Mouse (Mus musculus) small intestine, adult 2 months (tissue): ENCODE results near the gene Ubxn11. TPM values are rescaled to one million over a fixed set of nuclear protein-coding genes. Genes with fewer than 3 reads are reported as not detected.

Experiments
- H3K27ac ChIP-seq: fragments of 200-500 bp; 2 replicates; pipeline ENCODE4 v1.5.1; 2012; ENCODE audit warnings: low read depth, low read length, control low read depth, inconsistent platforms; ENCODE audit not compliant: insufficient read depth
- H3K27me3 ChIP-seq: fragments of 200-500 bp; 2 replicates; pipeline ENCODE4 v1.6.1; 2012; ENCODE audit warnings: mild to moderate bottlenecking, moderate library complexity, low read length, inconsistent platforms; ENCODE audit not compliant: control insufficient read depth, insufficient read depth
- H3K36me3 ChIP-seq: fragments of 200-500 bp; 2 replicates; pipeline ENCODE4 v1.6.1; 2012; ENCODE audit warnings: mild to moderate bottlenecking, low read length, control low read depth, inconsistent platforms; ENCODE audit not compliant: control insufficient read depth, insufficient read depth
- H3K4me1 ChIP-seq: fragments of 200-500 bp; 2 replicates; pipeline ENCODE4 v1.6.1; 2012; ENCODE audit warnings: low read length, inconsistent platforms, mixed read lengths; ENCODE audit not compliant: control insufficient read depth, insufficient read depth, insufficient read length
- H3K4me3 ChIP-seq: fragments of 200-500 bp; 2 replicates; pipeline ENCODE4 v1.5.1; 2012; ENCODE audit warnings: low read depth, mild to moderate bottlenecking, control low read depth, inconsistent platforms, low read length, moderate library complexity
- CTCF ChIP-seq: fragments of 200-500 bp; IDR thresholded peaks from 2 replicates; pipeline ENCODE4 v1.5.1; 2012; ENCODE audit warnings: low read depth, mild to moderate bottlenecking, control low read depth, inconsistent platforms, low read length, moderate library complexity, mixed read lengths; ENCODE audit not compliant: insufficient replicate concordance, insufficient read length; ENCODE audit errors: extremely low read depth
- POLR2A ChIP-seq: fragments of 200-500 bp; IDR thresholded peaks from 2 replicates; pipeline ENCODE4 v1.6.1; 2012; ENCODE audit warnings: low read depth, mild to moderate bottlenecking, control low read depth, inconsistent platforms, low read length, moderate library complexity
- WGBS: fragments of 180-500 bp; shearing (Covaris S2); methylation state at CpG from one replicate; pipeline ENCODE4 v1.1.7; 2018; 5-methylcytosine and 5-hydroxymethylcytosine counted together
- polyA plus RNA-seq: library from polyadenylated mRNA; depleted of rRNA; stranded (reverse); fragments of >200 nt; gene quantifications from 2 replicates; pipeline ENCODE4 v1.2.3, GENCODE M21; 2012

The Ubxn11 gene
- polyA plus RNA-seq, 1 experiment, result 4.5 TPM

DNA sequence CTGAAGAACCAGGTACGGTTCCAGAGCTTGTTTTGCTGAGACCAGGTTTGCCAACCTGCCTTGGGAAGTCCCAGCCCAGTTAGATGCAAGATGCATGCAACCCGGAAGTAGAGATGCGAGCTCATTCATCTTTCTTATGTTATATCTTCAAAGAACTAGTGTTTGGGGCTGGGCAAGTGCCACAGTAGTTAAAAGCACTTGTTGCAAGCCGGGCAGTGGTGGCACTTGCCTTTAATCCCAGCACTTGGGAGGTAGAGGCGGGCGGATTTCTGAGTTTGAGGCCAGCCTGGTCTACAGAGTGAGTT, 11.2 kb upstream of the Ubxn11 start:
- WGBS, result 89% methylated on average over 6 of the region's 6 CpGs
- TF ChIP-seq POLR2A (no peak), CTCF (no peak)
- Histone ChIP-seq H3K4me1 (peaks cover 2% of the 10 kb centered on the region; the same call in 1 of the 2 replicates), H3K36me3 (peaks cover 19% of the 10 kb centered on the region), H3K4me3 (no peak overlapping the region), H3K27me3 (no peaks in the 10 kb centered on the region), H3K27ac (no peak overlapping the region)

GRCm38 (mm10) chr4:134092382-134093288, 9.7 kb upstream of the Ubxn11 start:
- TF ChIP-seq CTCF (peak; percentile 92; the same call in 1 of the 2 replicates), POLR2A (no peak)
- Histone ChIP-seq H3K36me3 (peaks cover 14% of the 10 kb centered on the region), H3K4me1 (peaks cover 6% of the 10 kb centered on the region), H3K4me3 (peak overlapping the region; percentile 56), H3K27me3 (no peaks in the 10 kb centered on the region), H3K27ac (no peak overlapping the region)
- 68% methylated on average over 6 of the region's 6 CpGs for WGBS

- H3K4me1 ChIP-seq, result peaks cover 3% of the 10 kb centered on the region; the same call in 1 of the 2 replicates
- peaks cover 14% of the 10 kb centered on the region for H3K36me3 ChIP-seq
- H3K27ac ChIP-seq, result peak overlapping the region; percentile 61
- TF ChIP-seq POLR2A (no peak), CTCF (no peak)
- WGBS, result 65% methylated on average over 7 of the region's 7 CpGs
- peak overlapping the region; percentile 56 for H3K4me3 ChIP-seq
- no peaks in the 10 kb centered on the region for H3K27me3 ChIP-seq
Observed at GRCm38 (mm10) chr4:134094004-134094564, 8.3 kb upstream of the Ubxn11 start.

DNA sequence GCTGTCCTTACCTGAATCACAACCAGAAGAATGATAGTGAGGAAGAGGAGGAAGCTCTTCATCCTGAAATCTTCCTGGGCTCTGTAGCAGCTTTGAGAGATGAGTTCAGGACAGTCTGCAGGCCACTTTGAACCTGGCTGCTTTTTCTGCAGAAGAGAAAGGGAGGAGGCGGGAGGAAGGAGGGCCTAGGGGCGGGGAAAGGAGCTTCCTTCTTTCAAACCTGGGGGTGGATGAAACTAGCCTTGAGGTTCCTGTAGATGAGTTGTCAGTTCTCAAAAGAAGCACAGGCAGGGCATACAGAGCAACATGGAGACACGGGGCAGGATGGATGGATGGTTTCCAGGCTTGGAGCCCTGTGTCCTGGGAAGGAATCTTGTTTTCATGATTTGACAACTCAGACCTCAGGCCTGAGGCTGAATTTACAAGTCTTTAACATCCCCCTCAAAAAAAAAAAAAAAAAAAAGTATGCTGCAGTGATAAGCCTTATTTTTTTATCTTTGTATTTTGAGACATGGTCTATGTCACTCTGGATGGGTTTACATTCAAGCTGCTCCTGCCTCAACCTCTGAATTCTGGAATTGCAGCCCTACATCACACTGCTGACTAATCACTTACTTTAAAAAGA, 7.3 kb upstream of the Ubxn11 start, which contains the start of gene Cd52:
Gene Cd52, minus strand, starts transcription at position 160 of the 625 bp plus-strand sequence.
- TF ChIP-seq POLR2A, result no peak; the same call in 1 of the 2 replicates
- no peak for TF ChIP-seq CTCF
- WGBS, result 61% methylated on average over 3 of the region's 3 CpGs
- Histone ChIP-seq H3K36me3 (peaks cover 13% of the 10 kb centered on the region), H3K27ac (peak within 1 kb of the TSS; percentile 61), H3K27me3 (no peaks in the 10 kb centered on the region), H3K4me1 (peaks cover 3% of the 10 kb centered on the region; the same call in 1 of the 2 replicates), H3K4me3 (peak within 1 kb of the TSS; percentile 56)

DNA sequence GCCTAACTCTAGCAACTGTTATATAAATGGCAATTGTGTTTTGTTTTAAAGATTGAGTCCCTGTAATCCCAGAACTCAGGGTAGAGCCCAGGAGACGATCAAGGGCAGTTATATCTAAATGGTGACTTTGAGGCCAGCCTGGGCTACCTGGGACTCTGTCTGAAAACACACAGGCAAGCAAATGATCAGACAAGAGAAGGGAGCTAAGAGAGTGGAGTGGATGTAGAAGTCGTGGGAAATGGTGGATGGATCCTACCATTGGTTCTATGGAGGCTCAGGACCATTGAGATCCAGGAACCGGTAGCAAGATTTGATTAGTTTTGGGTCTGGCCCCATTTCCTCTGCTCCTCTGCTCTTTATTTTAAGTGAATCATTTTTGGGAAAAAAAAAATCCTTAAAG, 6.2 kb upstream of the Ubxn11 start:
- H3K27ac ChIP-seq, result peak overlapping the region; percentile 75; the same call in 1 of the 2 replicates
- H3K4me3 ChIP-seq, result no peak overlapping the region
- H3K27me3 ChIP-seq, result no peaks in the 10 kb centered on the region
- TF ChIP-seq POLR2A (no peak), CTCF (no peak)
- 82% methylated on average over 3 of the region's 3 CpGs for WGBS
- peaks cover 13% of the 10 kb centered on the region for H3K36me3 ChIP-seq
- H3K4me1 ChIP-seq, result peaks cover 3% of the 10 kb centered on the region; the same call in 1 of the 2 replicates

DNA sequence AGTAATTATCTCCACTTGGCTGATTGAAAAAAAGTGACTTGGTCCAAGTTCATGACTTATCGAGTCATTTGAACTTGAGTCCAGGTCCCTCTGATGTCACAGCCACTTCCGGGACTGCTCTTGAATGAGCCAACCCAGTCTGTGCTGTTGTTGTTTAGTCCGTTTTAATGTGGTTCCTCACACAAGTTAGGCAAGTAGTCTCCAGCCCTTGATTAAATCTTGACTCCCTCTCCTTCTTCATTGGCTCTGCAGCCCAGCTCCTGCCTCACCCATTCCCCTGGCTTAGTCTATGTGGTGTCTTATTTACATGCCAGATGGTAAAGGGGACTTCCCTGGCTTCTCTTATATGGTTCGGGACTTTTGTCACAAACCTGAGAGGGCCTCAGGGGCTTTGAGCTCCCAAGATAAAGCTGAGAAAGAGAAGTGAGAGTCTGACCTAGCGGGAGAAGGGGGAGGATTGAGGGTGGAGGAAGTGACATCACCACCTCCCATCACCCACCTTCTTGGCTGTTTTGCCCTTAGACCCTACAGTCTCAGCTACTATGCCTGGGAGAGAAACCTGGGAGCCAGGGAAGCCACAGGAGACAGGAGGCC, 5.3 kb upstream of the Ubxn11 start:
- peaks cover 9% of the 10 kb centered on the region for H3K36me3 ChIP-seq
- H3K4me3 ChIP-seq, result no peak overlapping the region
- TF ChIP-seq POLR2A, result no peak
- no peak for TF ChIP-seq CTCF
- H3K27me3 ChIP-seq, result no peaks in the 10 kb centered on the region
- H3K27ac ChIP-seq, result peak overlapping the region; percentile 75
- peaks cover 3% of the 10 kb centered on the region; the same call in 1 of the 2 replicates for H3K4me1 ChIP-seq
- 38% methylated on average over 5 of the region's 5 CpGs for WGBS
